Mouse (Mus musculus): Measurements from ENCODE around the gene Wfdc15a. TPM values are rescaled to one million over a fixed set of nuclear protein-coding genes. Genes with fewer than 3 reads are reported as not detected.

The Wfdc15a gene
- polyA plus RNA-seq, 1 experiment from 2014 or later = not detected

DNA sequence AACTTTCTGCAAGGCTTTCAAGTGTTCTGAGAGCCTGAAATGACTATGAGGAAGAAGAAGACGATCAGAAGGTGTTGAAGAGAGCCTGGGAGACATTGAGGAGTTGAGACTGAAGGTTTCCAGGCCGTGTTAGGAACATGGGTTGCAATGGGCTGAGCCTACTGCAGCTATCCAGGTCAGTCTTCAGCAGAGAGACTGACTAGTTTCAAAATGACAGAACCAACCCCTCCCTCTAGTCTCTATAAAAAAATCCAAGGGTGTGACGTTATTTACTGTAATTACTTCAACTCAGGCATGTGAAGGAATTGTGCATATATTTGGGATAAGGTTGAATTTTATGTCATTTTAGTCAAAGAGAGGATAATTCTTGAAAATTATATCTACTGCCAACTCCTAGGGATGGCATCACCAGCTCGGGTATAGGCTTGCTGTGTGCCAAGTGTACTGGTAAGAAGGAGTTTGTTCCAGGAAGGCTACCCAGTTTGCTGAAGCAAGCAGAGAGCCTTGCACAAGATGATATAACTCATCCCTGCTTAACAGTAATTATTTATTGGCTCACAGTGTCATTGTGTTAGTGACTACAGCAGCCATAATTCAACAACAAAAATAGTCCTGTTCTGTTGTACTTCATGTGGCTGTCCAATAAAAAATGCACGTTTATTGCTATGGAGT is 4.8 kb downstream of the Wfdc15a start:
- Histone ChIP-seq H3K9me3 (replicated peaks) (no peaks in the 10 kb centered on the region), H3K4me1 (no peaks in the 10 kb centered on the region), H3K36me3 (no peaks in the 10 kb centered on the region), H3K27me3 (replicated peaks) (no peaks in the 10 kb centered on the region), H3K27ac (replicated peaks) (no peak overlapping the region), H3K4me2 (no peak overlapping the region), H3K9ac (replicated peaks) (no peak overlapping the region), H3K4me3 (replicated peaks) (no peak overlapping the region)
- ATAC-seq (ENCODE audit: low FRiP score) = no peak
- WGBS = 78% methylated on average over 5 of the region's 5 CpGs

DNA sequence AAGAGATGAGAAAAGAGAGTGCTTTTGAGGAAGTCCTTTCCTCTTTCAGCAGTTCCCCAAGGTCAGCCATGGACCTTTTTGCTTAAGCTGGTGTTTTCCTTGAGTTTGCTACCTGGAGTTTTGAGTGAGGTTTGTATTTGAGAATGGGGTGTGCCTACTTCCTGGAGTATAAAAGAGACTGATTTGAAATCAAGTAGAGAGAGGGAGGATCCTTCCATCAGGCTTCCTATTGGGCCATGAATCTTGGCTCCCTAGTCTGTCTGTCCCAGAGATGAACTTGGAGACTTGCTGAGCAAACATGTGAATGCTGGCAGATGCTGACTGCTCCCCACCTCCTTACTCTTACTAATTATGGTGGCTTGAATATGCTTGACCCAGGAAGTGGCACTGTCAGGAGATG is 7.7 kb downstream of the Wfdc15a start:
- Histone ChIP-seq H3K9ac (replicated peaks) (no peak overlapping the region), H3K4me3 (replicated peaks) (no peak overlapping the region), H3K36me3 (no peaks in the 10 kb centered on the region), H3K4me1 (no peaks in the 10 kb centered on the region), H3K27me3 (replicated peaks) (no peaks in the 10 kb centered on the region), H3K9me3 (replicated peaks) (no peaks in the 10 kb centered on the region), H3K27ac (replicated peaks) (no peak overlapping the region), H3K4me2 (no peak overlapping the region)
- ATAC-seq (ENCODE audit: low FRiP score) = no peak

DNA sequence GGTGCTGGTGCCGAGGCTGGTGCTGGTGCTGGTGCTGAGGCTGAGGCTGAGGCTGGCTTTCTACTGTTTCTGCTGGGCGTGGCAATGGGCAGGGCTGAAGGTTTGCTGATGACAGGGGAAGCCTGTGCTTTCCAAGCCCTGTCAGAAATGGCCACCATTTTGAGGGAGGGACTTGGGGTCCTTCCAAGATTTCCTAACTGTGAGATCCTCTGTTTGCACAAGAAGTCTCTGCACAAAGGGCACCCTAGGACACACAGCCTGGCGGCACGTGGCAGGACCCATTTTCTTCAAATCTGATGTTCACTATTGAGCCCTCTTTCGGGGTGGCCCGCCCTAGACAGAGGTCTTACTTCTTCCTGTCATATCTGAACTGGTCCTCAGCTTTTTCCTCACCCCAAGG is 9.4 kb downstream of the Wfdc15a start, which contains the start of gene Wfdc12:
Gene Wfdc12, minus strand, starts transcription at position 33 of the 400 bp plus-strand sequence.
- Histone ChIP-seq H3K27ac (replicated peaks) (no peak within 1 kb of the TSS), H3K36me3 (no peaks in the 10 kb centered on the region), H3K4me3 (replicated peaks) (no peak within 1 kb of the TSS), H3K9ac (replicated peaks) (no peak within 1 kb of the TSS), H3K27me3 (replicated peaks) (no peaks in the 10 kb centered on the region), H3K4me1 (no peaks in the 10 kb centered on the region), H3K4me2 (no peak within 1 kb of the TSS), H3K9me3 (replicated peaks) (no peaks in the 10 kb centered on the region)
- 90% methylated on average over 6 of the region's 6 CpGs for WGBS
- ATAC-seq (ENCODE audit: low FRiP score) = no peak

DNA sequence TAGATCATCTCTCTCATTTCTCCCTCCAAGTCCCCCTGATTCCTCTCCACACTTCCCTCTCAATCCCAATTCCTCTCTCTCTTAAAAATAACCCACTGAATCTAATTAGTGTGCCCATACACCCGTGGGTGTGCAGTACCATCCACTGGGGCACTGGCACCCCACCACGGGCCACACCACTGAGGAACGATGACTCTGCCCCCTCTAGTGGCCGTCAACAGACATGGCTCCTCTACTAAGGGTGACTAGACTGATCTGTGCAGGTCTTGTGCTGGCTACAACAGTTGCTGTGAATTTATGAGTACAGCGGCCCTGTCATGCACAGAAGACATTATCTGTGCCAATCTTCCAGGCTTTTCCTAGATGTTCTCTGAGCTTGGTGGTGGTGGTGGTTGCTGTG is 11.2 kb downstream of the Wfdc15a start:
- ATAC-seq (ENCODE audit: low FRiP score) = no peak
- no peak overlapping the region for H3K27ac ChIP-seq (replicated peaks)
- H3K4me1 ChIP-seq = no peaks in the 10 kb centered on the region
- H3K4me3 ChIP-seq (replicated peaks) = no peak overlapping the region
- 32% methylated on average over 5 of the region's 5 CpGs for WGBS
- H3K36me3 ChIP-seq = no peaks in the 10 kb centered on the region
- no peak overlapping the region for H3K9ac ChIP-seq (replicated peaks)
- no peak overlapping the region for H3K4me2 ChIP-seq
- H3K27me3 ChIP-seq (replicated peaks) = no peaks in the 10 kb centered on the region
- H3K9me3 ChIP-seq (replicated peaks) = no peaks in the 10 kb centered on the region

DNA sequence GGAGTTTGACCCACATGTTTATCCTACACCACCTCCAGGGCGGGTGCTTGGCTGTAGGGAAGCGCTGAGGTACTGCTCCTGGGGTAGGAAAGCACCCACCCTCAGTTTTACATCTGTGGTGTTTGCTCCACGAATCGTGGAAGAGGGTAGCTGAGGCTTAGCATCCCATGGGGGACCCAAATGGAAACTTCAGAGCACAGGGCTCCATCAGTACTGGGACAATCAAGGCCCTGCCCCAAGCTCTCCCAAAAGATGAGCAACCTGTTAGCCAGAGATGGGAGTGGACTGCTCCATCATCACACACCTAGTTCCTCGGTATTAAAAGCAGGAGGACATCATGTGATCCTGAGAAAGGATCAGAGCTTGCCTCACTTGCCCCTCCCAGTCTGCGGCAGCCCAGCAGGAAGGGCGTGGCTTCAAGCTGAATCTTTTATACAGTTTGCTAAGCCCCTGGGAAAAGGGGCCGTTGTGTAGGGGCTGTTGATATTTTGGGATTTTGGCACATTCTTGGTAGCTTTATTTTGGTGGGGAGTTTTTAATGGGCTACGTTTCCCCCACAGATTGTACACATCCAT is 15.7 kb downstream of the Wfdc15a start:
- no peak for ATAC-seq (ENCODE audit: low FRiP score)
- H3K4me1 ChIP-seq = no peaks in the 10 kb centered on the region
- no peak overlapping the region for H3K27ac ChIP-seq (replicated peaks)
- no peak overlapping the region for H3K4me3 ChIP-seq (replicated peaks)
- no peak overlapping the region for H3K9ac ChIP-seq (replicated peaks)
- no peaks in the 10 kb centered on the region for H3K27me3 ChIP-seq (replicated peaks)
- H3K36me3 ChIP-seq = no peaks in the 10 kb centered on the region
- H3K4me2 ChIP-seq = no peak overlapping the region
- H3K9me3 ChIP-seq (replicated peaks) = no peaks in the 10 kb centered on the region
- 52% methylated on average over 9 of the region's 9 CpGs for WGBS

DNA sequence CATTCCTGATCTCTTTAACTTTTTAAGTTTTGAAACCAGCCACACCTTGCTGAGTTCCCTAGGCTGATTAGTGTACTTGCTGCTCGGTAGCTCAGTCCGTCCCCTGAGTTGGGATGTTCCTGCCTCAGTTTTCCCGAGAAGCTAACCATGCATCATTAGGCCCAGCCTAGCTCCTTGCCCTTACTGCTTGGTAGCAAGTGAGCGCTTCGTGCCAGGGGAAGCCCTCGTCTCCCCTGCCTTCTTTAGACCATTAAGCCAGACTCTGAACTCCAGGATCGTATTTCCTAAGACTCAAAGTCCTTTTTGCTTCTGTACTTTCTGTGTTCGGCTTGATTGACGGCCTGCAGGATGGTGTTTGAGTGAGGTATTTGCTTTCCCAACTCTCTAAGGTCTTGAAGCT is 16.6 kb downstream of the Wfdc15a start:
- Histone ChIP-seq H3K27ac (replicated peaks) (no peak overlapping the region), H3K9me3 (replicated peaks) (no peaks in the 10 kb centered on the region), H3K27me3 (replicated peaks) (no peaks in the 10 kb centered on the region), H3K9ac (replicated peaks) (no peak overlapping the region), H3K36me3 (no peaks in the 10 kb centered on the region), H3K4me1 (no peaks in the 10 kb centered on the region), H3K4me2 (no peak overlapping the region), H3K4me3 (replicated peaks) (no peak overlapping the region)
- 76% methylated on average over 9 of the region's 9 CpGs for WGBS
- ATAC-seq (ENCODE audit: low FRiP score) = no peak

DNA sequence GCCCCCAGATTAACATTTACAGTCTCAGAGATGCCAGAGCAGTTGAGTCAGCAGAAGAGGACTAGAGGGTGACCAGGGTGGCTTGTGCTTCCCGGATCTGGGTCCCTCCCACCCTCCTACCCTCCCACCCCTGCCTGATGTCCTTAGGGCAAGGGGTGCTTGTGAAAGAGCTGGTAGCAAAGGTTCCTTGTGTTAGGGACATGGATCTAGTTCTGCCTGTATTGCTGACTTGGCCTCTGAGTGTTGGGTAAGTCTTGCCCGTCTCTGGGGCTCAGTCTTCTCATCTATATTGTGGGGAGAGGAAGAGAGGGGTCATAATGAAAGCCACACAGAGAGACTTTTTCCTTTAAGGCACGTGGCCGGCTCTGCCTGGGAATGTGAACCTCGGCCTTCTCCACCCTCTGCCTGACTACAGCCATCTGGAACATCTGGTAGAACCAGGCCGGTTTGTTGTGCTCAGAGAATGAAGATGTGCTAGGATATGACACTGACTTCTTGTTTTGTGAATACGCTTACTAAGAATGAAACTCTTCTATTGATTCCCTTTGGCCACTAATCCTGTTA is 17.2 kb downstream of the Wfdc15a start, which contains the start of gene Wfdc5:
Gene Wfdc5, minus strand, starts transcription at position 51 of the 564 bp plus-strand sequence.
- no peak for ATAC-seq (ENCODE audit: low FRiP score)
- 88% methylated on average over 7 of the region's 7 CpGs for WGBS
- Histone ChIP-seq H3K27ac (replicated peaks) (no peak within 1 kb of the TSS), H3K4me3 (replicated peaks) (no peak within 1 kb of the TSS), H3K4me1 (no peaks in the 10 kb centered on the region), H3K9me3 (replicated peaks) (no peaks in the 10 kb centered on the region), H3K4me2 (no peak within 1 kb of the TSS), H3K27me3 (replicated peaks) (no peaks in the 10 kb centered on the region), H3K9ac (replicated peaks) (no peak within 1 kb of the TSS), H3K36me3 (no peaks in the 10 kb centered on the region)

DNA sequence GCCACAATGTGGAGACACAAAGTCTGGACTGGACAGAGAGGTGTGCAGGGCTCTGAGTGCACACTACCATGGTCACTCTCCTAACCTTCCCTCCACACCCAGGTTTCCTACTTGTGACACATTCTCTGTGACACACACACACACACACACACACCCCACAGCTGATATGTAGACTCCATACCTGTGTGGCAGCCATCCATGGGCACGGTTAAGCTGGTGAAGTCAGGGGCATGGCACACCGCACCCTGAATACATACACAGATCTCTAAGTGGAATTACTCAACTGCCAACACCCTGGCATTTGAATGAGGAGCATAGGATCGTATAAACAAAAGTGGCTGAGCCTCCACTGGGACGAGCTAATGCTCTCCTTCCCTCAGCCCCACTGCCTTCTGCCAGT is 19.2 kb downstream of the Wfdc15a start:
- Histone ChIP-seq H3K4me2 (no peak overlapping the region), H3K9me3 (replicated peaks) (no peaks in the 10 kb centered on the region), H3K4me1 (no peaks in the 10 kb centered on the region), H3K27ac (replicated peaks) (no peak overlapping the region), H3K9ac (replicated peaks) (no peak overlapping the region), H3K4me3 (replicated peaks) (no peak overlapping the region), H3K27me3 (replicated peaks) (no peaks in the 10 kb centered on the region), H3K36me3 (no peaks in the 10 kb centered on the region)
- 88% methylated on average over 4 of the region's 4 CpGs for WGBS
- no peak for ATAC-seq (ENCODE audit: low FRiP score)

DNA sequence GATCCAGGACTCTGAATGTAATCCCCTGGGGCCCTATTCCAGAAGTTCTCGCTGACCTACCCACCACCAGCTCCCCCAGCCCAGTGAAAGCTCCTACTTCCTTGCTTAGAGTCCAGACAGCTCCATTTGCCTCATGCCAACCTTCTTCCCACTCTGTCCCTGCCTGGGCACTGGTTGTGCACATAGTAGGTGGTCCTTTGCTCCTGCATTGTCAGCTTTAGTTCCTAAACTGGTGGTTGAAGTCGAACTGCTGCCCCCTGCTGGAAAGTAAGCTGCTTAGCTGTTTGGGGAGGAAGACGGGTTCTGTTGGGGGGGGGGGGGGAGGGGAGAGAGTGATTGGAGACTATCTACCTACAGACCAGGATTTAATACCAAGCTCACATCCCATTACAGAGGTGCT is 19.8 kb downstream of the Wfdc15a start:
- no peak for ATAC-seq (ENCODE audit: low FRiP score)
- no peak overlapping the region for H3K9ac ChIP-seq (replicated peaks)

DNA sequence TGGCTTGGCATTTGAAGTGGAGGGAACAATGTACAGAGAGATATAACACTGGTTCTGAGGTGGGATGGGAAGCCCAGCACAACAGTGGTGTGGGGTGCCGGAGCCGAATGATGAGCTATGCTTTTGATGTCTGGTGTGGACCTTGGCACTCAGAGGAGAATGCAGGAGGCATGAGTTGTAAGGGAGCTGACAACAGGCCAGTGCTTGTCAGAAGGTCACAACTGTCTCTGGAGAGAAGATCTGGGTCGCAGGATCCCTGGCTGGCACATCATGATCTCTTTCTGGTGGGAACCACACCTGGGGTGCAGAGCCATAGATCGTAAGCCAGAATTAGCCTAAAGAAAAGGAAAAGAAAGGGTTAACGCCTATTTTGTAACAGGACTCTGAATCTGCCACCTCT is 22.1 kb downstream of the Wfdc15a start:
- ATAC-seq (ENCODE audit: low FRiP score) = no peak
- no peak overlapping the region for H3K27ac ChIP-seq (replicated peaks)
- H3K4me2 ChIP-seq = no peak overlapping the region
- H3K27me3 ChIP-seq (replicated peaks) = peaks cover 3% of the 10 kb centered on the region; the same call in 1 of the 2 replicates
- H3K36me3 ChIP-seq = no peaks in the 10 kb centered on the region
- no peaks in the 10 kb centered on the region for H3K9me3 ChIP-seq (replicated peaks)
- no peak overlapping the region for H3K9ac ChIP-seq (replicated peaks)
- H3K4me1 ChIP-seq = peaks cover 4% of the 10 kb centered on the region; the same call in 1 of the 2 replicates
- WGBS = 88% methylated on average over 5 of the region's 5 CpGs
- H3K4me3 ChIP-seq (replicated peaks) = no peak overlapping the region

More for the DNA sequence above, 19.8 kb downstream of the Wfdc15a start:
- no peak overlapping the region for H3K4me2 ChIP-seq
- no peak overlapping the region for H3K4me3 ChIP-seq (replicated peaks)
- H3K4me1 ChIP-seq = no peaks in the 10 kb centered on the region
- WGBS = 41% methylated on average over 3 of the region's 3 CpGs
- H3K9me3 ChIP-seq (replicated peaks) = no peaks in the 10 kb centered on the region
- no peak overlapping the region for H3K27ac ChIP-seq (replicated peaks)
- no peaks in the 10 kb centered on the region for H3K27me3 ChIP-seq (replicated peaks)
- H3K36me3 ChIP-seq = no peaks in the 10 kb centered on the region

DNA sequence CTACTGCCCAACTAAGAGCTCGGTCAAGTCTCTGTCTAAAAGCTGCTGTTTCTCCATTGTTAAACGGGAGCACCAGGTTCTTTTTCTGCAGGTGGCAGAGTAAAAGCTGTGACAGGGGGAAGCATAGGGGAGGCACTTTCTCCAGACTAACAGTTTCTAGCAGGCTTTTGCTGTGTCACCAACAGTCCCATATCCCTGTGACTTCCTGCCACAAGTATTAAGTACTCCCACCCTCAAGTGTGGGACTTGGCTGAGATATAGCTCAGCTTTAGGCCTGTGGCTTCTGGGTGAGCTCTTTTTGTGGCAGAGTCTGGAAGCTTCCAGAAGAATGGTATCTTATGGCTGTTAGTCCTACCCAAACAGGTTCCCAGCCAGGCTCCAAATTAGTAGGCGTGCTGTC is 24.1 kb downstream of the Wfdc15a start:
- whole genome bisulfite sequencing = 78% methylated on average over 3 of the region's 3 CpGs
- peaks cover 13% of the 10 kb centered on the region for H3K4me1 ChIP-seq
- H3K9me3 ChIP-seq (replicated peaks) = no peaks in the 10 kb centered on the region
- H3K4me3 ChIP-seq (replicated peaks) = no peak overlapping the region
- no peak overlapping the region for H3K9ac ChIP-seq (replicated peaks)
- no peak overlapping the region for H3K4me2 ChIP-seq
- no peaks in the 10 kb centered on the region for H3K36me3 ChIP-seq
- no peak overlapping the region for H3K27ac ChIP-seq (replicated peaks)
- no peak for ATAC-seq (ENCODE audit: low FRiP score)
- peaks cover 15% of the 10 kb centered on the region for H3K27me3 ChIP-seq (replicated peaks)

DNA sequence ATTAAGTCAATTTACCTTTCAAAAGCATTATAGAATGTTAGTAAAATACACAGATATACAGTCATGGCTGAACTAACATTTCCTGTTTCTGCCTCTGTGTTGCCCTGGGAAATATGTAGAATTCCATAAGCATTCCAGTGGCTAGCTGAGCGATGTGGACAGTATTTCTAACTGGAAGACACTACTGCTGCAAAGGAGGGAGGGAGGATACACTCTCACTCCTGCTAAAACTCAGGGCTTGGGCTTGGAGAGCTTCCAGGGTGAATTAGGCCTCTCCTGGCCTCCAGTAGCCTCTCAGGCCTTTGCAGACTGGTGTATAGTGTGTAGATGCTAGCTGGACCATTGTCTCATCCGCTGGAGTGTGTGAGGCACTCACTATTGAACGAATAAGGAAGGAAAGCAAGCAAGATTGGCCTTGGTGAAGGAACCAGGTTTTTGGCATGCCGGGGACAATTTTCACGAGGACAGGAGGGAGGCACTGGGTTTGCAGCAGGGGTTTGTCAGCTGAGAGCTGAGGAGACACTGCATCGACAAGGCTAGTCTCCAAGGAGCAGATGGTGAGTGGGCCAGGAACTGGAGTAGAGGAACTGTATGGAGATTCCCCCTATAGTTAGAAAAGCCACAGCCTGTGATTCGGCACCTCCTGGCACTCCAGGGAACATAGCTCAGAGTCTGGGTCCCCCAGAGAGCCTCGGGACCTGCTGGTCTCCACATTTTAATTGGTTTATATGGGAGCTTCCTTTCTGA is 25.1 kb downstream of the Wfdc15a start:
- Histone ChIP-seq H3K9me3 (replicated peaks) (no peaks in the 10 kb centered on the region), H3K27me3 (replicated peaks) (peaks cover 25% of the 10 kb centered on the region), H3K4me3 (replicated peaks) (no peak overlapping the region), H3K4me1 (peaks cover 19% of the 10 kb centered on the region), H3K4me2 (no peak overlapping the region), H3K36me3 (no peaks in the 10 kb centered on the region), H3K9ac (replicated peaks) (no peak overlapping the region), H3K27ac (replicated peaks) (no peak overlapping the region)
- no peak for ATAC-seq (ENCODE audit: low FRiP score)
- WGBS = 78% methylated on average over 8 of the region's 8 CpGs

All from neural tube, embryonic 15.5 days (tissue).